10 mouse cellular contexts compared by ENCODE assay signal in genomic region chr10:98029621-98030020, GRCm38 (mm10).
"Had no signal": no experiment of that assay in that cellular context is flagged by ENCODE, and none has a peak within 500 bp of the region (broad histone marks: within the 10 kb centered on the region; RNA-seq: fewer than 3 reads in every experiment).

No protein-coding gene starts in this region.

- H3K27ac ChIP-seq: left cerebral cortex, adult 2 months; liver, embryonic 15.5 days; midbrain, embryonic 13.5 days had no signal

- DNase-seq: kidney, adult 2 months; lung, adult 2 months; lung, postnatal 36 days; right cerebral cortex, postnatal 14 days; thymus, postnatal 36 days had no signal

- H3K4me1 ChIP-seq: liver, embryonic 15.5 days; midbrain, embryonic 13.5 days had no signal

- H3K4me3 ChIP-seq: left cerebral cortex, adult 2 months; liver, embryonic 15.5 days; midbrain, embryonic 13.5 days had no signal

- H3K9ac ChIP-seq: liver, embryonic 15.5 days; midbrain, embryonic 13.5 days had no signal

- H3K9me3 ChIP-seq: liver, embryonic 15.5 days; midbrain, embryonic 13.5 days had no signal

- H3K36me3 ChIP-seq: liver, embryonic 15.5 days; midbrain, embryonic 13.5 days had no signal

- ATAC-seq: lung, postnatal 0 days; midbrain, embryonic 13.5 days had no signal

- H3K4me2 ChIP-seq: liver, embryonic 11.5 days; liver, embryonic 15.5 days; midbrain, embryonic 13.5 days had no signal

- H3K27me3 ChIP-seq: liver, embryonic 15.5 days; midbrain, embryonic 13.5 days had no signal
